9 mouse cellular contexts compared by ENCODE assay signal in the genomic region with DNA sequence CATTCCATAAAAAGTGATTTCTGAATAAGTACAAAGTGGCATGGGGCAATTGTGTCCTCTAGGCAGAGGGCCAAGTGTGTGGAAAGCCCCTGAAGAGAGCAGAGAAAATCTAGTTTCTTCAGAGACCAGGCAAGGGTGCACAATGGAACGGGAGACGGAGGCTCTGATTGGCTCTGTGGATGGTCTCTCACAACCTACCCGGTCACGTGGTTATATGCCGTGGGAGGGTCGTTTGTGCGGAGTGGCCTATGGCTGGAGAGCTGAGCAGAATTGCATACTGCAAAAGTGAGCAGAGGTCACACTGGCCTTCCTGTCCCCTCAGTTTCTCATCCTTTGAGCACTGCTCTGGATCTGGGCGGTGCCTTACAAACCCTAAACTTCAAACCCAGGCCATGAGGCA. TPM values are rescaled to one million over a fixed set of nuclear protein-coding genes. Genes with fewer than 3 reads are reported as not detected.
DNase-seq lines count a peak whose midpoint lies in the region; ATAC-seq and TF ChIP-seq lines count a peak whose summit lies in the region.
"Had no signal": no experiment of that assay in that cellular context is flagged by ENCODE, and none has a peak within 500 bp of the region (broad histone marks: within the 10 kb centered on the region; RNA-seq: fewer than 3 reads in every experiment).

No protein-coding gene starts in this region.

- H3K27ac ChIP-seq in midbrain, embryonic 10.5 days (replicated peaks) = peak overlapping the region; percentile 55; the same call in 1 of the 2 replicates
- no peak overlapping the region for H3K27ac ChIP-seq in midbrain, postnatal 0 days (ENCODE audit: low read depth, low read length)
- H3K27ac ChIP-seq in forebrain, embryonic 13.5 days = no peak overlapping the region
- H3K27ac ChIP-seq in macrophage = peak overlapping the region; percentile 21

- no peaks in the 10 kb centered on the region for H3K9me3 ChIP-seq in midbrain, embryonic 10.5 days (replicated peaks)
- no peaks in the 10 kb centered on the region for H3K9me3 ChIP-seq in midbrain, postnatal 0 days (ENCODE audit: low read length)
- H3K9me3 ChIP-seq in forebrain, embryonic 13.5 days (replicated peaks) = no peaks in the 10 kb centered on the region

- TF ChIP-seq CTCF in midbrain, postnatal 0 days (IDR thresholded peaks at IDR 0.05) = no peak

- H3K4me3 ChIP-seq in midbrain, embryonic 10.5 days = no peak overlapping the region
- no peak overlapping the region for H3K4me3 ChIP-seq in midbrain, postnatal 0 days (ENCODE audit: low read depth, low read length)
- no peak overlapping the region for H3K4me3 ChIP-seq in forebrain, embryonic 13.5 days
- no peak overlapping the region for H3K4me3 ChIP-seq in macrophage (ENCODE audit: inconsistent target)

- no peak for ATAC-seq in midbrain, postnatal 0 days (ENCODE audit: low FRiP score)
- ATAC-seq in forebrain, embryonic 13.5 days = peak; percentile 36; the same call in 1 of the 2 replicates
- ATAC-seq in activated CD4-positive, CD25-positive, alpha-beta regulatory T cell, adult 4 months = no peak

- 72% methylated on average over 8 of the region's 8 CpGs for WGBS in midbrain, embryonic 10.5 days
- WGBS in midbrain, postnatal 0 days = 71% methylated on average over 8 of the region's 8 CpGs
- 81% methylated on average over 8 of the region's 8 CpGs for WGBS in forebrain, embryonic 13.5 days
- WGBS in macrophage (ENCODE audit: missing documents) = 65% methylated on average over 8 of the region's 8 CpGs

- H3K79me2 ChIP-seq in macrophage (ENCODE audit: inconsistent target) = no peaks in the 10 kb centered on the region

- H3K9ac ChIP-seq in midbrain, postnatal 0 days (replicated peaks; ENCODE audit: low read length, poor library complexity, severe bottlenecking) = no peak overlapping the region
- no peak overlapping the region for H3K9ac ChIP-seq in forebrain, embryonic 13.5 days

- H3K36me3 ChIP-seq in midbrain, embryonic 10.5 days = no peaks in the 10 kb centered on the region
- no peaks in the 10 kb centered on the region for H3K36me3 ChIP-seq in midbrain, postnatal 0 days (ENCODE audit: insufficient read depth, low read length)
- no peaks in the 10 kb centered on the region for H3K36me3 ChIP-seq in forebrain, embryonic 13.5 days (ENCODE audit: poor library complexity, severe bottlenecking)
- H3K36me3 ChIP-seq in macrophage (ENCODE audit: inconsistent target) = no peaks in the 10 kb centered on the region

- no peak overlapping the region for H3K4me2 ChIP-seq in midbrain, postnatal 0 days (ENCODE audit: low read depth, low read length, poor library complexity, severe bottlenecking)
- no peak overlapping the region for H3K4me2 ChIP-seq in forebrain, embryonic 13.5 days

- H3K4me1 ChIP-seq in midbrain, embryonic 10.5 days = peaks cover 53% of the 10 kb centered on the region
- peaks cover 7% of the 10 kb centered on the region; the same call in 1 of the 2 replicates for H3K4me1 ChIP-seq in midbrain, postnatal 0 days (ENCODE audit: insufficient read depth, low read length)
- peaks cover 23% of the 10 kb centered on the region for H3K4me1 ChIP-seq in forebrain, embryonic 13.5 days

- H3K27me3 ChIP-seq in midbrain, embryonic 10.5 days (ENCODE audit: low read depth, poor library complexity, severe bottlenecking) = peaks cover 37% of the 10 kb centered on the region
- no peaks in the 10 kb centered on the region for H3K27me3 ChIP-seq in midbrain, postnatal 0 days (ENCODE audit: insufficient read depth, low read length)
- H3K27me3 ChIP-seq in forebrain, embryonic 13.5 days = no peaks in the 10 kb centered on the region

- peak; percentile 39 for DNase-seq in embryo, embryonic 10 days (ENCODE audit: low spot score)
- no peak for DNase-seq in embryo, embryonic 10.5 days (ENCODE audit: low spot score)
- no peak for DNase-seq in midbrain, embryonic 10.5 days (ENCODE audit: low spot score)
- DNase-seq in midbrain, postnatal 0 days (ENCODE audit: low spot score) = no peak
- no peak for DNase-seq in cerebellum, postnatal 36 days
- DNase-seq: B cell, adult 2 months had no signal

RNA-seq across cellular contexts. Expression of gene Itga6, which starts 5.9 kb away (rescaled TPM):
- polyA plus RNA-seq in midbrain, embryonic 10.5 days (2016; fragmentation: Nextera tagmentation; extraction: Ambion mirVana) = 25.3 and 34.3 TPM in 2 replicates
- 38.9 and 41.5 TPM in 2 replicates for total RNA-seq in midbrain, postnatal 0 days (2014; rRNA removed)
- 14.5 and 16.0 TPM in 2 replicates for polyA plus RNA-seq in midbrain, postnatal 0 days (2015; fragmentation: Nextera tagmentation; extraction: Ambion mirVana)
- polyA plus RNA-seq in forebrain, embryonic 13.5 days (2015; fragmentation: Nextera tagmentation; extraction: Ambion mirVana) = 31.1 and 32.0 TPM in 2 replicates
- total RNA-seq in macrophage (2018; cell fraction: chromatin; rRNA removed) = 100 to 1,000 TPM in 5 of 26 experiments, 10 to 100 TPM in 21; 10.1 to 124 (median 60.9) TPM
- total RNA-seq in macrophage (2018; cell fraction: cytosol; rRNA removed) = 100 to 1,000 TPM in 8 of 26 experiments, 10 to 100 TPM in 18; 32.9 to 155 (median 72.0) TPM
- 100 to 1,000 TPM in 19 of 26 experiments, 10 to 100 TPM in 7; 38.5 to 295 (median 131) TPM for total RNA-seq in macrophage (2018; cell fraction: nucleus; rRNA removed)
- polyA plus RNA-seq in macrophage (2018) = 84.8 to 140 TPM (median 107 TPM) in 3 replicates
- 10 to 100 TPM; 43.6 to 60.4 TPM for polyA plus RNA-seq in activated CD4-positive, CD25-positive, alpha-beta regulatory T cell, adult 4 months (2017; shearing (Covaris generic))

Comparison
In these comparisons a context has a peak if more than half of its experiments do, and no peak if none do; other contexts are left out.
1. H3K27ac ChIP-seq: peak in midbrain, embryonic 10.5 days (single experiment) and macrophage (single experiment); none in midbrain, postnatal 0 days (single experiment) and forebrain, embryonic 13.5 days (single experiment).